Mouse (Mus musculus) liver, adult 2 months (tissue): ENCODE results near the gene Mark2.

Experiments used
- CTCF ChIP-seq: fragments of 200-500 bp; IDR thresholded peaks from 2 replicates; pipeline ENCODE4 v1.5.1; 2011; ENCODE audit warnings: low read depth, low read length, control low read depth
- POLR2A ChIP-seq: fragments of 200-500 bp; IDR thresholded peaks from 2 replicates; pipeline ENCODE4 v1.6.1; 2011; ENCODE audit warnings: low read length, control low read depth; ENCODE audit not compliant: insufficient read depth; ENCODE audit errors: extremely low read depth

- TF ChIP-seq CTCF (no peak), POLR2A (no peak)
Observed at GRCm38 (mm10) chr19:7280557-7281330, 60.9 kb downstream of the Mark2 start.
